Mouse (Mus musculus) spleen, adult 2 months (tissue): Measurements from ENCODE around the gene Akr1cl.

Experiments used
- CTCF ChIP-seq: fragments of 200-500 bp; IDR thresholded peaks from 2 replicates; pipeline ENCODE4 v1.5.1; 2011; ENCODE audit warnings: mild to moderate bottlenecking, inconsistent platforms; ENCODE audit not compliant: insufficient read depth, insufficient read length, insufficient replicate concordance; ENCODE audit errors: extremely low read depth
- POLR2A ChIP-seq: fragments of 200-500 bp; IDR thresholded peaks from 2 replicates; pipeline ENCODE4 v1.6.1; 2011; ENCODE audit warnings: low read depth, low read length, inconsistent platforms

DNA sequence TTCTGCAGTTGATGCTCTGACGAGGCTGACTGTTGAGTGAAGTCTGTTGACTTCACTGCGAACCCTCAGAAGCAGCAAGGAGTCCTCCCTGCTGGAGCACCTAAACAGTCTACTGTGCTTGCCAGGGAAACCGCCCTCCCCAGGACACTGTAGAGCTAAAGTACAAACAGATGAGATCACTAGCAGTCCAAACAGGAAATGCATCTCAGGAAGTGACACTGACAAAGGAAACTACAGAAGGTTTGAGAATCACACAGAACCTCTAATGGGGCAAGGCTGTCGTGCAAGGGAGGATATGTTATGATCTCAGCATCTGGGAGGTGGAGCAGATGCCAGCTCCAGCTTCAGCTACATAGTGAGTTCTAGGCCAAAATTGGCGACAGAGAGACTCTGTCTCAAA, 61.9 kb downstream of the Akr1cl start:
- no peak for TF ChIP-seq CTCF
- no peak for TF ChIP-seq POLR2A
